Comparison of ENCODE assay signal across 9 mouse cellular contexts in genomic region chr6:86879314-86879713, GRCm38 (mm10). TPM values are rescaled to one million over a fixed set of nuclear protein-coding genes. Genes with fewer than 3 reads are reported as not detected.
DNase-seq lines count a peak whose midpoint lies in the region; ATAC-seq and TF ChIP-seq lines count a peak whose summit lies in the region.
"Had no signal": no experiment of that assay in that cellular context is flagged by ENCODE, and none has a peak within 500 bp of the region (broad histone marks: within the 10 kb centered on the region; RNA-seq: fewer than 3 reads in every experiment).

No protein-coding gene starts in this region.

- TF ChIP-seq CTCF in lung, postnatal 0 days (IDR thresholded peaks at IDR 0.05), result no peak

- no peak overlapping the region for H3K4me3 ChIP-seq in lung, postnatal 0 days (ENCODE audit: low read depth, low read length)
- H3K4me3 ChIP-seq in hindbrain, embryonic 16.5 days (ENCODE audit: low read length), result no peak overlapping the region

- no peaks in the 10 kb centered on the region for H3K27me3 ChIP-seq in lung, postnatal 0 days (replicated peaks; ENCODE audit: insufficient read depth, low read length)
- no peaks in the 10 kb centered on the region for H3K27me3 ChIP-seq in hindbrain, embryonic 16.5 days (replicated peaks; ENCODE audit: control insufficient read depth, insufficient read depth, low read length)

- TF ChIP-seq EP300 in lung, postnatal 0 days (IDR thresholded peaks at IDR 0.05), result no peak

- H3K4me1 ChIP-seq in lung, postnatal 0 days (ENCODE audit: insufficient read depth, low read depth, low read length), result peaks cover 6% of the 10 kb centered on the region; the same call in 1 of the 2 replicates
- H3K4me1 ChIP-seq in hindbrain, embryonic 16.5 days (ENCODE audit: control insufficient read depth, insufficient read depth, low read depth, low read length), result peaks cover 3% of the 10 kb centered on the region

- no peak overlapping the region for H3K9ac ChIP-seq in lung, postnatal 0 days (replicated peaks; ENCODE audit: low read depth)
- no peak overlapping the region for H3K9ac ChIP-seq in hindbrain, embryonic 16.5 days (ENCODE audit: low read depth, low read length)

- intact Hi-C loops in heart, postnatal 36 days (cut with DNase I), result no loop called here

- no peaks in the 10 kb centered on the region for H3K36me3 ChIP-seq in lung, postnatal 0 days (ENCODE audit: insufficient read depth, low read length)
- H3K36me3 ChIP-seq in hindbrain, embryonic 16.5 days (ENCODE audit: control insufficient read depth, insufficient read depth, low read length), result no peaks in the 10 kb centered on the region

- H3K4me2 ChIP-seq in lung, postnatal 0 days (replicated peaks; ENCODE audit: low read depth, low read length), result no peak overlapping the region
- no peak overlapping the region for H3K4me2 ChIP-seq in hindbrain, embryonic 16.5 days (ENCODE audit: low read length)

- ATAC-seq in frontal cortex, adult (ENCODE audit: low TSS enrichment), result peak; percentile 89
- ATAC-seq in lung, postnatal 0 days, result no peak
- ATAC-seq in hindbrain, embryonic 16.5 days, result no peak
- ATAC-seq in monocyte, adult 5-6 weeks (replicated peaks; ENCODE audit: insufficient number of reproducible peaks, low FRiP score, low TSS enrichment, poor library complexity, severe bottlenecking), result no peak

- no peaks in the 10 kb centered on the region for H3K9me3 ChIP-seq in lung, postnatal 0 days (ENCODE audit: low read length)
- no peaks in the 10 kb centered on the region for H3K9me3 ChIP-seq in hindbrain, embryonic 16.5 days (ENCODE audit: control insufficient read depth, low read length)

- 63% methylated on average over 4 of the region's 4 CpGs for WGBS in lung, postnatal 0 days
- 82% methylated on average over 4 of the region's 4 CpGs for WGBS in hindbrain, embryonic 16.5 days

- no peak for DNase-seq in frontal cortex, postnatal 14 days (ENCODE audit: low spot score in 2 of 2)
- DNase-seq in lung, postnatal 0 days (ENCODE audit: low spot score), result peak; percentile 41
- DNase-seq in lung, adult 18-20 months, result no peak
- DNase-seq in heart, postnatal 36 days, result peak; percentile 24 to 31
- peak; percentile 48 to 76 for DNase-seq in right cerebral cortex, postnatal 36 days (ENCODE audit: low spot score in 2 of 2)
- DNase-seq: embryo, embryonic 11 days had no signal

- H3K27ac ChIP-seq in lung, postnatal 0 days (ENCODE audit: low read length), result no peak overlapping the region
- H3K27ac ChIP-seq in hindbrain, embryonic 16.5 days (ENCODE audit: low read depth, low read length), result no peak overlapping the region

RNA-seq across cellular contexts. Expression of gene Aak1, which starts 30.0 kb away (rescaled TPM):
- 5.5 and 6.3 TPM in 2 replicates for polyA plus RNA-seq in lung, postnatal 0 days (2015; fragmentation: Nextera tagmentation; extraction: Ambion mirVana)
- total RNA-seq in heart, postnatal 36 days (2021), result 10 to 100 TPM; 71.1 to 75.1 TPM
- polyA plus RNA-seq in hindbrain, embryonic 16.5 days (2015; fragmentation: Nextera tagmentation; extraction: Ambion mirVana), result 39.1 and 40.2 TPM in 2 replicates
- 9.6 to 28.7 TPM (median 14.5 TPM) in 3 replicates for total RNA-seq in monocyte, adult 5-6 weeks (2017)

Comparison
In these comparisons a context has a peak if more than half of its experiments do, and no peak if none do; other contexts are left out.
1. DNase-seq: peak in lung, postnatal 0 days (single experiment), heart, postnatal 36 days (2 of 2) and right cerebral cortex, postnatal 36 days (2 of 2); none in frontal cortex, postnatal 14 days (0 of 2) and lung, adult 18-20 months (0 of 2).